Mouse (Mus musculus) lung, postnatal 0 days (tissue): Measurements from ENCODE around the gene Iqcf3.

ENCODE experiments used
- CTCF ChIP-seq: IDR thresholded peaks from 2 replicates; pipeline ENCODE4 v1.5.1; 2016; ENCODE audit warnings: antibody characterized with exemption, mild to moderate bottlenecking
- EP300 ChIP-seq: IDR thresholded peaks from 2 replicates; pipeline ENCODE4 v1.6.1; 2016; ENCODE audit warnings: antibody characterized with exemption, mild to moderate bottlenecking, control low read depth

GRCm38 (mm10) chr9:106464751-106465541 lies 96.5 kb downstream of the Iqcf3 start:
- TF ChIP-seq CTCF (no peak), EP300 (no peak)
